Comparison of ENCODE assay signal across 21 mouse cellular contexts in genomic region chr2:59712484-59712883, GRCm38 (mm10).
DNase-seq lines count a peak whose midpoint lies in the region; ATAC-seq and TF ChIP-seq lines count a peak whose summit lies in the region.
"Had no signal": no experiment of that assay in that cellular context is flagged by ENCODE, and none has a peak within 500 bp of the region (broad histone marks: within the 10 kb centered on the region; RNA-seq: fewer than 3 reads in every experiment).

No protein-coding gene starts in this region.

- H3K9ac ChIP-seq in forebrain, postnatal 0 days: no peak overlapping the region
- H3K9ac ChIP-seq in forebrain, embryonic 15.5 days (replicated peaks): no peak overlapping the region
- no peak overlapping the region for H3K9ac ChIP-seq in heart, embryonic 15.5 days
- no peak overlapping the region for H3K9ac ChIP-seq in limb, embryonic 12.5 days (replicated peaks)
- H3K9ac ChIP-seq in lung, postnatal 0 days (replicated peaks; ENCODE audit: low read depth): no peak overlapping the region
- H3K9ac ChIP-seq: embryonic facial prominence, embryonic 12.5 days; forebrain, embryonic 12.5 days; hindbrain, embryonic 14.5 days had no signal

- H3K9me3 ChIP-seq in forebrain, postnatal 0 days (ENCODE audit: low read length): no peaks in the 10 kb centered on the region
- no peaks in the 10 kb centered on the region for H3K9me3 ChIP-seq in forebrain, embryonic 15.5 days
- no peaks in the 10 kb centered on the region for H3K9me3 ChIP-seq in heart, embryonic 15.5 days (replicated peaks)
- H3K9me3 ChIP-seq in limb, embryonic 12.5 days: no peaks in the 10 kb centered on the region
- H3K9me3 ChIP-seq in limb, embryonic 10.5 days (replicated peaks): no peaks in the 10 kb centered on the region
- H3K9me3 ChIP-seq in lung, postnatal 0 days (ENCODE audit: low read length): no peaks in the 10 kb centered on the region
- H3K9me3 ChIP-seq: embryonic facial prominence, embryonic 12.5 days; forebrain, embryonic 12.5 days; hindbrain, embryonic 10.5 days had no signal

- no peak overlapping the region for H3K4me3 ChIP-seq in forebrain, postnatal 0 days (ENCODE audit: low read depth, low read length)
- H3K4me3 ChIP-seq in forebrain, embryonic 15.5 days: no peak overlapping the region
- no peak overlapping the region for H3K4me3 ChIP-seq in heart, embryonic 15.5 days
- no peak overlapping the region for H3K4me3 ChIP-seq in limb, embryonic 12.5 days (replicated peaks)
- H3K4me3 ChIP-seq in limb, embryonic 10.5 days: no peak overlapping the region
- no peak overlapping the region for H3K4me3 ChIP-seq in lung, postnatal 0 days (ENCODE audit: low read depth, low read length)
- H3K4me3 ChIP-seq: embryonic facial prominence, embryonic 12.5 days; forebrain, embryonic 12.5 days; gastrocnemius, adult 2 months; hindbrain, embryonic 10.5 days had no signal

- H3K27me3 ChIP-seq in forebrain, postnatal 0 days (ENCODE audit: insufficient read depth, low read length): no peaks in the 10 kb centered on the region
- H3K27me3 ChIP-seq in forebrain, embryonic 15.5 days: no peaks in the 10 kb centered on the region
- H3K27me3 ChIP-seq in heart, embryonic 15.5 days: no peaks in the 10 kb centered on the region
- no peaks in the 10 kb centered on the region for H3K27me3 ChIP-seq in limb, embryonic 12.5 days
- no peaks in the 10 kb centered on the region for H3K27me3 ChIP-seq in limb, embryonic 10.5 days (ENCODE audit: low read depth, poor library complexity, severe bottlenecking)
- no peaks in the 10 kb centered on the region for H3K27me3 ChIP-seq in lung, postnatal 0 days (replicated peaks; ENCODE audit: insufficient read depth, low read length)
- H3K27me3 ChIP-seq: embryonic facial prominence, embryonic 12.5 days; forebrain, embryonic 12.5 days had no signal

- no peak for TF ChIP-seq CTCF in forebrain, postnatal 0 days (IDR thresholded peaks at IDR 0.05; ENCODE audit: low read depth)
- no peak for TF ChIP-seq CTCF in lung, postnatal 0 days (IDR thresholded peaks at IDR 0.05)

- no peaks in the 10 kb centered on the region for H3K4me1 ChIP-seq in forebrain, postnatal 0 days (ENCODE audit: insufficient read depth)
- peaks cover 2% of the 10 kb centered on the region; the same call in 1 of the 2 replicates for H3K4me1 ChIP-seq in forebrain, embryonic 15.5 days
- peaks cover 33% of the 10 kb centered on the region for H3K4me1 ChIP-seq in heart, embryonic 15.5 days (replicated peaks)
- peaks cover 70% of the 10 kb centered on the region for H3K4me1 ChIP-seq in limb, embryonic 12.5 days (replicated peaks)
- H3K4me1 ChIP-seq in limb, embryonic 10.5 days: peaks cover 55% of the 10 kb centered on the region
- peaks cover 6% of the 10 kb centered on the region; the same call in 1 of the 2 replicates for H3K4me1 ChIP-seq in lung, postnatal 0 days (ENCODE audit: insufficient read depth, low read depth, low read length)

- peak; percentile 2; the same call in 1 of the 2 replicates for ATAC-seq in forebrain, postnatal 0 days
- ATAC-seq in forebrain, embryonic 15.5 days (replicated peaks): no peak
- no peak for ATAC-seq in heart, embryonic 15.5 days (replicated peaks; ENCODE audit: insufficient number of reproducible peaks, insufficient read depth, low FRiP score, low read depth)
- ATAC-seq in limb, embryonic 12.5 days (ENCODE audit: insufficient number of reproducible peaks, insufficient read depth, low FRiP score, low TSS enrichment, low read depth): no peak
- ATAC-seq in lung, postnatal 0 days: no peak
- ATAC-seq: inflammation-experienced regulatory T-cells, adult 6 months had no signal

- 75% methylated on average over 9 of the region's 9 CpGs for WGBS in forebrain, postnatal 0 days
- 87% methylated on average over 9 of the region's 9 CpGs for WGBS in forebrain, embryonic 15.5 days
- 76% methylated on average over 9 of the region's 9 CpGs for WGBS in heart, embryonic 15.5 days
- 87% methylated on average over 9 of the region's 9 CpGs for WGBS in limb, embryonic 12.5 days
- WGBS in limb, embryonic 10.5 days: 94% methylated on average over 9 of the region's 9 CpGs
- WGBS in lung, postnatal 0 days: 62% methylated on average over 9 of the region's 9 CpGs

- no peaks in the 10 kb centered on the region for H3K36me3 ChIP-seq in forebrain, postnatal 0 days (ENCODE audit: insufficient read depth)
- no peaks in the 10 kb centered on the region for H3K36me3 ChIP-seq in forebrain, embryonic 15.5 days
- no peaks in the 10 kb centered on the region for H3K36me3 ChIP-seq in heart, embryonic 15.5 days
- H3K36me3 ChIP-seq in limb, embryonic 12.5 days: no peaks in the 10 kb centered on the region
- H3K36me3 ChIP-seq in limb, embryonic 10.5 days: peaks cover 4% of the 10 kb centered on the region
- H3K36me3 ChIP-seq in lung, postnatal 0 days (ENCODE audit: insufficient read depth, low read length): no peaks in the 10 kb centered on the region
- H3K36me3 ChIP-seq: embryonic facial prominence, embryonic 12.5 days; forebrain, embryonic 12.5 days; hindbrain, embryonic 10.5 days had no signal

- no peak for TF ChIP-seq EP300 in lung, postnatal 0 days (IDR thresholded peaks at IDR 0.05)

- H3K4me2 ChIP-seq in forebrain, postnatal 0 days (ENCODE audit: low read depth): no peak overlapping the region
- no peak overlapping the region for H3K4me2 ChIP-seq in forebrain, embryonic 15.5 days (replicated peaks)
- no peak overlapping the region for H3K4me2 ChIP-seq in heart, embryonic 15.5 days
- no peak overlapping the region for H3K4me2 ChIP-seq in limb, embryonic 12.5 days
- H3K4me2 ChIP-seq in lung, postnatal 0 days (replicated peaks; ENCODE audit: low read depth, low read length): no peak overlapping the region
- H3K4me2 ChIP-seq: embryonic facial prominence, embryonic 12.5 days; forebrain, embryonic 12.5 days; hindbrain, embryonic 14.5 days had no signal

- DNase-seq in forebrain, postnatal 0 days: no peak
- no peak for DNase-seq in heart, adult 8-10 months (ENCODE audit: low spot score)
- no peak for DNase-seq in limb, embryonic 10.5 days (ENCODE audit: low spot score)
- peak; percentile 34 for DNase-seq in lung, postnatal 0 days (ENCODE audit: low spot score)
- DNase-seq in lung, postnatal 14 days: no peak
- DNase-seq: adrenal gland, postnatal 10 days; cerebellum, adult 11 months; cerebellum, adult 8-10 months; cerebellum, postnatal 14 days; embryo, embryonic 11 days; gastrocnemius, adult 2 months; gastrocnemius, postnatal 25 days; heart, postnatal 14 days had no signal

- H3K27ac ChIP-seq in forebrain, postnatal 0 days (ENCODE audit: low read depth, low read length): peak overlapping the region; percentile 54; the same call in 1 of the 2 replicates
- no peak overlapping the region; the same call in 1 of the 2 replicates for H3K27ac ChIP-seq in forebrain, embryonic 15.5 days (replicated peaks)
- peak overlapping the region; percentile 14; the same call in 1 of the 2 replicates for H3K27ac ChIP-seq in heart, embryonic 15.5 days
- H3K27ac ChIP-seq in limb, embryonic 12.5 days: peak overlapping the region; percentile 54; the same call in 1 of the 2 replicates
- H3K27ac ChIP-seq in limb, embryonic 10.5 days: no peak overlapping the region
- peak overlapping the region; percentile 61 for H3K27ac ChIP-seq in lung, postnatal 0 days (ENCODE audit: low read length)
- H3K27ac ChIP-seq: forebrain, embryonic 12.5 days; gastrocnemius, adult 2 months; hindbrain, embryonic 10.5 days; hindbrain, embryonic 14.5 days had no signal

Comparison
In these comparisons a context has a peak if more than half of its experiments do, and no peak if none do; other contexts are left out.
1. H3K27ac ChIP-seq: peak in forebrain, postnatal 0 days (single experiment), heart, embryonic 15.5 days (single experiment), limb, embryonic 12.5 days (single experiment) and lung, postnatal 0 days (single experiment); none in forebrain, embryonic 15.5 days (single experiment) and limb, embryonic 10.5 days (single experiment).